Mouse (Mus musculus): ENCODE data around the gene Necap2.

Gene Necap2

GRCm38 (mm10) chr4:141074109-141074508, 4.0 kb downstream of the Necap2 start:
- no peak for DNase-seq (ENCODE audit: low read depth, low spot score)

- no peak for DNase-seq (ENCODE audit: low read depth, low spot score)
Measured at GRCm38 (mm10) chr4:141073661-141074060, 4.5 kb downstream of the Necap2 start.

GRCm38 (mm10) chr4:141072502-141072901, 5.7 kb downstream of the Necap2 start:
- DNase-seq (ENCODE audit: low read depth, low spot score), result no peak

GRCm38 (mm10) chr4:141069731-141070130, 8.4 kb downstream of the Necap2 start:
- no peak for DNase-seq (ENCODE audit: low read depth, low spot score)

DNA sequence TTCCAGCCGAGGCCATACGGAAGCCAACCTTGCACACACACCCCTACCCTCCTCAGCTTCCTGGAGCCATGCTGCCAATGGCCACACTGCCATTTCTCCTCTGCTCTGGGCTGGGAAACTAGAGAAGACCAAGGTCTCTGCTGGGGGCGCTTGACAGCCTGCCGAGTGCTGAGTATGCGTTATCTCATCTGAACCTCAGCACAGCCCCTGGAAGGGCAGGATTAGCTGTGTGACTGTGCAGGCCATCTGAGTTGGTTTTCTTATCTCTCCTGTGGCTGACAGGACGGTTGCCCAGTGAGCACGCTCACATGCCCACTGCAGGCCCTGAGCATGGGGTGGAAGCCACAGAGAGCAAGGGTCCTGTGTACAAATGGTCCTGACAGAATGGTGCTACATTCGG, 9.5 kb downstream of the Necap2 start:
- no peak for DNase-seq (ENCODE audit: low read depth, low spot score)

DNA sequence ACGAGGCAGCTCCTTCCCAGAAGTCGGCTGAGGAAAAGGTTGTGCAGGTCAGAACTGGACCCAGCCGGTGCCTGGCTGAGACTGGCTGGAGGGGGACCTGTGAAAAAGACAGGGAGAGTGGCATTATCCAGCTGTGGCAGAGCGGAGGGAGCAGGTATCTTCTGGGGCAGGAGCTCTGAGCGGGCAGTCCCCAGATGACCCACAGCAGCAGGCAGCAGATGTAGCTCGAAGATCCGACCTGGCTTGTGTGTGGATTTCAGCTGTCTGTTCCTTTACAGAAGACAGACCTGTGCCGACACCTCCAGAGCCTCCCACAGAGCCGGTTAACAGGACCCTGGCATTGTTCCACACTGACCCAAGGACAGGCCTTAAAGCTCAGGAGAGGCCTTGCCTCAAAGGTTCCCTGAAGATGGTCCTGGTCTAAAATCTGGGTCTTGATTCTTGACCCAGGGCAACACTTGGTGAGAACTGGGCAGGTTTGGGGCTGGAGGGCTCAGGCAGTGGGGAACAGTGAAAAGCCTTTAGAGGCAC, 10.6 kb downstream of the Necap2 start:
- DNase-seq (ENCODE audit: low read depth, low spot score), result no peak

DNA sequence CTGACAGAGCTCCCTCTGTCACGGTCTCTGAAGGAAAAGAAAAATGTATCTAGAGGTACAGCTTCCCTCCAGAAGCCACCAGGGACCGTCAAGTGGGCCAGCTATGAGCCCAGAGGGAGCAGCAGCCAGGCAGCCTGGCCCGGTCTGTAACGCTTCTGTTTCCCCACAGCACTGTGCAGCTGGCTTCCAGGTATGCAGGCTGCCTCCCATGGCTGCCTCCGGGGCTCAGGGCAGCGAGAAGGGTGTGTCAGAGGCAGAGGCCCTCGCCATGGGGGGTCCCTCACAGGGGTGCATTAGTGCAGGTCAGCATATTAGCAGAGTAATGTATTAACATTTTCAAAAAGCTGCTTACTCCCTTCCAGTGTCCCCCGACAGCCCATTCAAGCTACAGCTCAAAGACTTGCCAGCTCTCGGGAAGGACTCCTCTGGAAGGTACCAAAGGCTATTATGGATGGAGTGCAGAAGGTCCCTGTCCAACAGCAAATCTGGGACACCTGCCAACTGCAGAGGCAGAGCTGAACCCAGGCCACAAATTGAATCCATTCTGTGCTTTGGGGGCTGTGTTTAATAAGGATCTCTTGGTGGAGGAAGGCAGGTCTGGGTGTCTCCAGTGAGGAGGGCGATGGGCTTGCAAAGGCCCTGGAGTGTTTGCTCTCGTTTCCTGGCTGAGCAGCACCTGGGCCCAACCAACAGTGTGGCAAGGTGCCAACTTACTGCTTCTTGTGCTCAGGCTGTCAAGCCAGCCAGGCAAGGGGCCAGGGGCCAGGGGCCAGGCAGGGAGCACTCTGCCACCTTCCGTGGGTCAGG, 11.2 kb downstream of the Necap2 start:
- no peak for DNase-seq (ENCODE audit: low read depth, low spot score)

DNA sequence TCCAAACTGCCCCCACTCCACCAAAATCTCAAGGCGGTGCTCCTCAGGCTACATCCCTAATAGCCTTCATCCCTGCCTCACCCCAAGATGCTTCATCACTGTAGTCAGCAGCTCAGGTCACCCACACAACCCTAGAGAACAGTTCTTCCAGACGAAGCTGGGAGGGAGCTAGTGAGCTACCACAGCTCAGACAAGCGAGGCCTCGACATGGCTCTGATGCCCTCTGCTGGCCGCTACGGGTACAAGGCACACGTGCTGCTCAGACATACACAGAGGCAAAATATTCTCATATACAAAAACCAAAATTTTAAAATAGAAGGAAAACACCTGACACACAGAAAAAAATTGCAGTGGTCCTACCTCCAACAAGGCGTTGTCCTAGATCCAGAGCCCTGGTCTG, 13.0 kb downstream of the Necap2 start:
- peak; percentile 89 for DNase-seq (ENCODE audit: low read depth, low spot score)

DNA sequence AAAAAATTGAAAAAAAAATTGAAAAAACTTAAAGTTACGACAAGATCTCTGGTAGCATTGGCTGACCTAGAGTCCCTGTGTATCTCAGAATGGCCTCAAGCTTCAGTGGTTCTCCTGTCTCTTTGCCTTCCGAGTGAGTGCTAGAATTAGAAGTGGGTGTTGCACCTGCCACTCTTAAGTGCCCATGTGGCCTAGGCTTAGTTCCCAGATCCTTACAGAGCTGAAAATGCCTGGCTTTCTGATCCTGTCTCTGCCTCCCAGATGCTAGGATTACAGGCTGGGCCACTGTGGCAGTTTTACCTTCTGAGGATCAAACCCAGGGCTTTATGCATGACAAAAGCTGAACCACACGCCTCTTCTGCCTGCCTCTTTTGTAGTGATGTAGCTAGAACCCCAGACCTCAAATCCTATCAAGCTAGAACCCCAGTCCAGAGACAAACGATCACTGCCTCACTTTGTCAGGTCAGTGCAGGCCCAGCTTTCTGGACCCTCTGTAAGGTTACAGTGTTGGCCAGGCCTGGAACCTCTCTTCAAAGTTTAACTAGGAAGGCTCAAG, 14.0 kb downstream of the Necap2 start:
- no peak for DNase-seq (ENCODE audit: low read depth, low spot score)

DNA sequence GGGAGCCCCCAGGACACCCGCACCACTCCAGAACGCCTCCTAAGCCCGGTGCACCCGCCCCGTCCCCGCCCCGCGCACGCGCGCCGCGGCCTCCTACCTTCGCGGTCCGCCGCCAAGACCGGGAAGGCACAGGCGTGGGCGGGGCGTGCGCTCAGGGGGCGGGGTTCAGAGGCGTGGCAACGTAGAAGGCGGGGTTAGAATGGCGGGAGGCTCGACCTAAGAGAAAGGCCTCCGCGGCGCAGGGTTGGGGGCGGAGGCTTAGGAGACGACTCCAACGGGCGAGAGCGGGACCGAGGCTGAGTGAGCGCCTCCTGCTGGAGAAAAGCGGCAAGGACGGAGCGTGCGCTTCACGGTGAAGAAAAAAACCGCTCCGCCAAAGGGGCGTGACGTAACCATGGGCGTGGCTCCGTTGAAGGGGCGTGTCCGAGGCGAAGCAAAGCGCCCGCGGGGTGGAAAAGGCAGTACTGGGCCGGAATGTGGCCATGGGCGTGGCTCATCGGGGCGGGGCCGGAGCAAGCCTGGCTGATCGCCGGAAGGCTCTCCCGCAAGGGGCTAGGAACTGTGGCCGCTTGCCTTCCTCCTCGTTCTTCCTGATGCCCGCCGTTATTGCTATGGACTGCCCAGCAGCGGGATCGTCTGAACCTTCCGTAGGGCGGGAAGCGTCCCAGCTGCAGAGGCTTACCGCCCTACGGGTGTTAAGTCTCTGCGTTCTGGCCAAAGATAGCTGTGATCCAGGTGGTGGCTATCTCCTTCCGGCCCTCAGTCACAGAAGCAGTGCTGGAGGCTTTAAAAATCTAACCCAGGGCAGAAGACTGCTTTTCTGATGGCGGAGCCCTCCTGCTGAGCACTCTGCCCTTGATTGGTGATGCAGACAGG, 17.5 kb downstream of the Necap2 start, which contains the start of gene Crocc:
Gene Crocc (minus strand): TSS at position 125 of the 876 bp plus-strand sequence.
- peak; percentile 99 for DNase-seq (ENCODE audit: low read depth, low spot score)

DNA sequence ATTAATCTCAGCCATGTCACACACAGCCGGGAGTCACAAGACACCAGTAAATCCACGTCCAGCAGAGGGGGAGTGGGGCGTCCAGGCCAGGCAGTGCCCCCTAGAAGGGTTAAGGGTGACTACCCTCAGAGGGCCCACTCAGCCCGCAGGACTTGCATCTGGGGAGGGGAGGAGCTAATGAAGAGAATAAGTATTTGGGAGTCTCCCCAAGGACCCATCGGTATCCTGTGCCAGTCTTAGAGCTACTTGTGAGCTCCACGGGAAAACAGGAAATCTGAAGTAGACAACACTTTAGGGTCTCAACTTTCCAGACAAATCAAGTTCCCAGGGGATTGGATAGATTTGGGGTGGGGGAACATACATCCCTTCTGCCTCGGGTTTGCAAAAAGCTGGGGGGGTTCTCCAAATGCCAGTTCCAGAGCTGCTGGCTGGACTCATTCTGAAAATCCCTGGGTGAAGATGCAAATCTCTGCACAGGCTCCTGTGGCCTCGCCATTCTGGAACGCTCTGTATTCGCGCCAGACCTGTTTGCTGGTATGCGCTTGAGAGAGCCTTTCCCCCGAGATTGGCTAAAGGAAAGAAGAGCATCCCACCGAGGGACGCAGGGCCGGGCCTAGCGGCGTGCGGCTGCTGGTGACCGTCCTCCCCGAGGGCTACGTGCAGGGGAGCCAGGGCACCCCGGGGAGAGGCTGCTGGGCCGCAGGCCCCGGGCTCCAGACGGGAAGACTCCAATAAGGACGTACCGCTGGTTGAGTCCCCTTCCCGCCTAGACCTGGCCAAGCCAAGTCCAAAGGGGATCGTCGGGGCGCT, 18.3 kb downstream of the Necap2 start:
- peak; percentile 44 for DNase-seq (ENCODE audit: low read depth, low spot score)

- DNase-seq (ENCODE audit: low read depth, low spot score), result no peak
Measured at GRCm38 (mm10) chr4:141058835-141059234, 19.3 kb downstream of the Necap2 start.

GRCm38 (mm10) chr4:141056970-141057369, 21.2 kb downstream of the Necap2 start:
- DNase-seq (ENCODE audit: low read depth, low spot score), result no peak

DNA sequence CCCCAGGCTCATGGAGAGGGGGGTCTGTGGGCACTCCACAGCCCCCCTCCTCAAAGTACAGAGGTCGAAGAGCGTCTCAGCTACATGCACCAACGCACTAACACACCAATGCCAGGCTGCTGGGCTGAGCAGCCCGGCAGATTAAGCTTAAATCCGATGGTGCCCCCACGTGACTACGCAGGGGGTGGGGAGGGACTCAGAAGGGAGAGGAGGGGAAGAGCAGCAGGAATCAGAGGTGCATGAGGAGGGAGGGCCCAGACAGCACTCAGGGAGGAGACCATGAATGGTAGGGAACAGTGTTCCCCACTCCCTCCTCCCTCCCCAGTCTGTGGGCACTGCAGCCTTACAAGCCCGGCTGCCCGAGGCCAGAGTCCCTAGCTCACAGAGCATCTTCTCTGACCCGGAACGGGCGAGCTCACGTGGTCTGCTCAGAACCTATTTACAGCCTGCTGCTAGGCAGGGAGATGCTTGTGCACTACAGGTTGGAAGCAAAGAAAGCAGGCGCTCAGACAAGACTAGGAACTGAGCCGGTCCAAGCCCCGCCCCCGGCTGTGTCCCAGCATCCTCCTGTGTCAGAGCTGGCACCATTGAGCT, 24.5 kb downstream of the Necap2 start:
- no peak for DNase-seq (ENCODE audit: low read depth, low spot score)

DNA sequence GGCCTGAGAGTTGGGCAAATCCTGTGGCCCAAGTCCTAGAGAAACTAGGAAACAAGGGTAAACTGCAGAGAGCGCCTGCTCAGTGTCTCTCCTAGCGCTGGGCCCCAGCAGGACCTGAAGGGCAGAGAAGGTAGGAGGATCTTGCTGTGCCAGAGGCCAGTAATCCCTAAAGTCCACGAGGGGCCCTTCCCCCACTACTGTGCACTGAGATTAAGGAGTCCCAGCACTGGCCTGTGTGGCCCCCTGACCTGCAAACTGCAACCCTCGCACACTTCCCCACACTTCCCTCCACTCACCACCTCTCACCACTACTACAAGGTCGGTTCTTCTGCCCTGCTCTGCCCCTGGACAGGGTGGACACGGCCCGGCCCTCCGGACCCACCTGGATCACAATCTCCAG, 25.0 kb downstream of the Necap2 start:
- no peak for DNase-seq (ENCODE audit: low read depth, low spot score)

DNA sequence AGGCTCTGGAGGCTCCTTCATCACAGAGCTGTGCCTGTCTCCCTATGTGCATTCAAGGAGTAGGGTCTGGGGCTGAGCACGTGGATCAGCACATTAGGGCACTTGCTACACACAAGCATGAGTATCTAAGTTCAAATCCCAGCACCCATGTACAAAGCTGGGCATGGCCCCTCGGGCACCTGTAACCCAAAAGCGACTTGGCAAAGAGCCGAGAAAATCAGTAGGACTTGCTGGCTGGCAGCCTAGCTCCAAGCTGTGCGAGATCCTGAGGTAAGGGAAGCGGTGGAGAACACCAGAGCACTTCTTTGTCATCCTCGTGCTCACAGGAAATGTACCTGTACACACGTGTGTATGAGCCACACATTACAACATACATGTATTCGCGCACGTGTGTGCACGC, 25.7 kb downstream of the Necap2 start:
- DNase-seq (ENCODE audit: low read depth, low spot score), result no peak

DNA sequence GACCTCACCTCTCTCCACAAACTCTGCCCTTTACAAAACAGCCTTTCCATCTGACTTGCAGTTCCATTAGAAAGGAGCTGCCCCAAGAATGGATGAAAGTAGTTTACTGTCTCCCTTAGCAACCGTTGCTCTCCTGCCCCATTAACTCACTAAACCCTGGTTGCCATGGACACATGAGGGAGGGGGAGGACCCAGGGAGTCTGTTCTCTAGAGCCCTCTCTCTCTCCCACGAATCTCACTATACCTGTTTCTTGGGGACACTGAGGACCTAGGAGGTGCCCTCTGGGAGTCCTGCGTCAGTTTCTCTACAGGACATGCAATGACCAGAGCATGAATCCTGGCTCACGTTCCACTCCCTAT, 28.7 kb downstream of the Necap2 start:
- peak; percentile 64 for DNase-seq (ENCODE audit: low read depth, low spot score)

GRCm38 (mm10) chr4:141048810-141049475, 29.2 kb downstream of the Necap2 start:
- DNase-seq (ENCODE audit: low read depth, low spot score), result no peak

GRCm38 (mm10) chr4:141044816-141045215, 33.3 kb downstream of the Necap2 start:
- DNase-seq (ENCODE audit: low read depth, low spot score), result peak; percentile 79

DNA sequence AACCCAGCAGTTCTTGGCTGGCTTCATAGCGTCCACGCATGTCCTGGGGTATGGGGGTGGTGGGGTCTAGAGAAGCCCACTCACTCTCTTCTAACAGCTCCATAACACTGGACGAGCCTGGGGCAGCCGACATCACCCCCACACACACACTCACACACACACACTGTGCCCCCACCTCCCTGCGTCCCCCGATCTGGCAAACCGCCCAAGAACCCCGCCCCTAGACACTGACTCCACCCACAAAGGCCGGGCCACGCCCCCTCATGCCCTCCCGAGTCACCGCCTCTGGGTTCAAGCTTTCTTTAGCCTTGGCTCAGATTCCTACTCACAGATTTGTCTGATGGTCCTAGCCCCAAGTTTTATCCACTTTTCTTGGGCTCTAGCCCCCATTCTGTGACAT, 37.0 kb downstream of the Necap2 start:
- no peak for DNase-seq (ENCODE audit: low read depth, low spot score)
